Mouse (Mus musculus) embryonic facial prominence, embryonic 11.5 days (tissue): ENCODE data around the gene Abi3. TPM values are rescaled to one million over a fixed set of nuclear protein-coding genes. Genes with fewer than 3 reads are reported as not detected.

Experiments
- ATAC-seq: fragments of 200-750 bp; cut with Nextera tagmentation; replicated peaks from 2 replicates; pipeline ENCODE4 v1.8.0; 2017; ENCODE audit warnings: low read depth; ENCODE audit not compliant: insufficient number of reproducible peaks, low FRiP score, low TSS enrichment
- DNase-seq: peaks from one replicate; pipeline ENCODE4 v3.0.0-alpha.2; 2015; ENCODE audit warnings: low spot score
- H3K27ac ChIP-seq: fragments of 300-500 bp; sonication (generic); replicated peaks from 2 replicates; pipeline ENCODE4 v1.5.1; 2014; ENCODE audit warnings: mild to moderate bottlenecking, low read depth, low read length, control low read depth
- H3K27me3 ChIP-seq: fragments of 300-500 bp; sonication (generic); 2 replicates; pipeline ENCODE4 v1.6.1; 2014; ENCODE audit warnings: mild to moderate bottlenecking, low read length, moderate library complexity, mixed read lengths; ENCODE audit not compliant: control insufficient read depth, insufficient read depth
- H3K36me3 ChIP-seq: fragments of 300-500 bp; sonication (generic); replicated peaks from 2 replicates; pipeline ENCODE4 v1.6.1; 2014; ENCODE audit warnings: low read depth, mild to moderate bottlenecking, low read length, moderate library complexity, mixed read lengths; ENCODE audit not compliant: control insufficient read depth, insufficient read depth
- H3K4me1 ChIP-seq: fragments of 300-500 bp; sonication (generic); 2 replicates; pipeline ENCODE4 v1.6.1; 2014; ENCODE audit warnings: low read length, mixed read lengths; ENCODE audit not compliant: control insufficient read depth, insufficient read depth
- H3K4me2 ChIP-seq: fragments of 300-500 bp; sonication (generic); 2 replicates; pipeline ENCODE4 v1.6.1; 2014; ENCODE audit warnings: low read depth, mild to moderate bottlenecking, control low read depth, low read length, moderate library complexity
- H3K4me3 ChIP-seq: fragments of 300-500 bp; sonication (generic); 2 replicates; pipeline ENCODE4 v1.5.1; 2014; ENCODE audit warnings: low read depth, low read length, control low read depth
- H3K9ac ChIP-seq: fragments of 300-500 bp; sonication (generic); replicated peaks from 2 replicates; pipeline ENCODE4 v1.6.1; 2014; ENCODE audit warnings: mild to moderate bottlenecking, control low read depth, low read length
- H3K9me3 ChIP-seq: fragments of 300-500 bp; sonication (generic); replicated peaks from 2 replicates; pipeline ENCODE4 v1.6.1; 2016; ENCODE audit warnings: mild to moderate bottlenecking, low read length, inconsistent platforms, mixed read lengths; ENCODE audit not compliant: control insufficient read depth
- WGBS: fragments of 180-500 bp; shearing (Covaris S2); extraction: QIAGEN DNeasy Blood & Tissue Kit; methylation state at CpG from one replicate; pipeline ENCODE4 v1.1.7; 2014; 5-methylcytosine and 5-hydroxymethylcytosine counted together
- polyA plus RNA-seq: library from polyadenylated mRNA; unstranded; fragments of >200 nt; fragmentation: Nextera tagmentation; extraction: Ambion mirVana; gene quantifications from 2 replicates; pipeline ENCODE4 v1.2.1, GENCODE M21; 2014

The Abi3 gene
- polyA plus RNA-seq, 1 experiment from 2014 or later = 2.4 TPM

DNA sequence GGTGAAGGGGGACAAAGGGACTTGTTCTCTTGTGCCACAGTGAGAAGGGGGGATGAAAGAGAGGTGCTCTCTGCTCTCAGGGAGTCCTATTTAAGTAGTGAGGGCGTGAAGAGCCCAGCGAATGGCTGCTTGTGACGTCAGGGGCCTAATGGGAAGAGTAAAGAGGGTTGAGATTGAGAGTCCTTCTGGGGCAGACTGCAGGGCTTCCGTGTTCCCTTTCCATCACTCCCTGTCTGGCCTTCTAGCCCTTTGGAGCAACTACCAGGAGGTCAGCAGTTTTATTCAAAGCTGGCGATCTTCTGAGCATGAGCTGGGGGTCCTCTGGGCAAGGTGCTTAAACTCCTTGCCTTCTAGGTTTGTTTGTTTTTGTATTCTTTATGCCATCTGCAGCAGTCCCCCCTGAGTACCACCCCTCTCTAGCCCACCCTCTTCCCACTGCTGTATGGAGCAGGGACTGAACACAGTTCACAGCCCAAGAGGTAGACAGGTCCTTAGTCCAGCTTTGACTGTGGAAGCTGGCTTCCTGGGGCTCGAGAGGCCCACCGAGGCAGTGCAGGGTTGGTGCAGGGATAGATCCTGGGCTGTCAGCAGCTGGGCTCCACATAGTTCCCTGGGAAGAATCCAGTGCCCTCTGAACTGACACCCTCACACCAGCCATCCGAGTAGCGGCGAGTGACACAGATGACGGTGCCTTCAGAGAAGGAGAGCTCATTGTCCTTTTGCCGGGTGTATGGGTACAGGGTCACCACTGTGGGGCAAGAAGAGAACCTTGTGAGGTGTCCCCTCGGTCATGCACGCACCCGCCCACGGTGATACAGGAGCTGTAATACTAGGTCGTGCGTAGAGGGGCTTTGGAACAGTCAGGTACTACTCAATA, 9.9 kb downstream of the Abi3 start:
- WGBS = 30% methylated on average over 18 of the region's 18 CpGs
- Histone ChIP-seq H3K9ac (no peak overlapping the region), H3K4me1 (peaks cover 12% of the 10 kb centered on the region), H3K4me3 (no peak overlapping the region), H3K9me3 (no peaks in the 10 kb centered on the region), H3K27me3 (peaks cover 76% of the 10 kb centered on the region), H3K36me3 (no peaks in the 10 kb centered on the region), H3K4me2 (no peak overlapping the region), H3K27ac (no peak overlapping the region)
- no peak for DNase-seq
- no peak for ATAC-seq

DNA sequence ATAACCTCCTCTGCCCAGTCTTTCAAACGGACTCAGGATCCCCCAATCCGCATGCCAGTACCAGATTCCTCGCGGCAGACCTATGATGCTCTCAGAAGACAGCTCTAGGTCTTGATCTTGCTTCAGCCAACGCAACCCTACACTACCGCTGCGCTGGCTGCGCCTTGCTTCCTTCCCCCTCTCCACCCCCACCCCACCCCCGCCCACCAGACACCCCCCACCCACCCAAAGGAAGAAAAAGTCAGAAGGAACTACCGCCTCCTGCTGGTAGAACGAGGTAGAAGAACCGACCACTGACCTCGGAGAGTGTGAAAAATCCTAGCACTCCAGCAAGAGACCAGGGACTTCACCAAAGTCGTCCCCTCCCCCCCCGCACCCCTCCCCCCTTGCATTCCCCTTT, 10.6 kb downstream of the Abi3 start:
- DNase-seq (peak; percentile 47), ATAC-seq (no peak)
- H3K4me2 ChIP-seq = no peak overlapping the region
- 3% methylated on average over 15 of the region's 15 CpGs for WGBS
- H3K27me3 ChIP-seq = peaks cover 77% of the 10 kb centered on the region
- H3K9ac ChIP-seq = no peak overlapping the region
- H3K4me1 ChIP-seq = peaks cover 12% of the 10 kb centered on the region
- no peaks in the 10 kb centered on the region for H3K36me3 ChIP-seq
- H3K4me3 ChIP-seq = no peak overlapping the region
- H3K9me3 ChIP-seq = no peaks in the 10 kb centered on the region
- no peak overlapping the region for H3K27ac ChIP-seq

DNA sequence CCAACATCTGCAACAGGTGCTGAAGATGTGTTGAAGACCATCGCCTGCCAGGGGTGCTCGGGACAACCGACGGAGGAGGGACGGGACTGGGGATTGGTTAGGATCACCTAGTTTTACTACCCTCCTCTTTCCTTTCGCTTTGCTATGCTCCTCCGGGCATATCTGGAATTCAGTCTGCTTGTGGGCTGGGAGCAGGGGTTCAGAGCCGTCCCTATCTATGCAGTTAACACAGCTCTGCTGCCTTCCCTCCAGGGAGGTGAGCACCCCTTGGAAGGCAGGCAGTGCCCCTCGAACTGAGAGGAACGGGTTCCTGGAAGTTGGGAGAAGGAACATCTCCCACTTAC, 11.0 kb downstream of the Abi3 start:
- peaks cover 79% of the 10 kb centered on the region for H3K27me3 ChIP-seq
- H3K9ac ChIP-seq = no peak overlapping the region
- 9% methylated on average over 10 of the region's 10 CpGs for WGBS
- no peaks in the 10 kb centered on the region for H3K9me3 ChIP-seq
- H3K27ac ChIP-seq = no peak overlapping the region
- ATAC-seq (no peak), DNase-seq (peak; percentile 29)
- no peak overlapping the region; the same call in none of the 2 replicates for H3K4me2 ChIP-seq
- peak overlapping the region; percentile 27 for H3K4me3 ChIP-seq
- H3K36me3 ChIP-seq = no peaks in the 10 kb centered on the region
- H3K4me1 ChIP-seq = peaks cover 12% of the 10 kb centered on the region

DNA sequence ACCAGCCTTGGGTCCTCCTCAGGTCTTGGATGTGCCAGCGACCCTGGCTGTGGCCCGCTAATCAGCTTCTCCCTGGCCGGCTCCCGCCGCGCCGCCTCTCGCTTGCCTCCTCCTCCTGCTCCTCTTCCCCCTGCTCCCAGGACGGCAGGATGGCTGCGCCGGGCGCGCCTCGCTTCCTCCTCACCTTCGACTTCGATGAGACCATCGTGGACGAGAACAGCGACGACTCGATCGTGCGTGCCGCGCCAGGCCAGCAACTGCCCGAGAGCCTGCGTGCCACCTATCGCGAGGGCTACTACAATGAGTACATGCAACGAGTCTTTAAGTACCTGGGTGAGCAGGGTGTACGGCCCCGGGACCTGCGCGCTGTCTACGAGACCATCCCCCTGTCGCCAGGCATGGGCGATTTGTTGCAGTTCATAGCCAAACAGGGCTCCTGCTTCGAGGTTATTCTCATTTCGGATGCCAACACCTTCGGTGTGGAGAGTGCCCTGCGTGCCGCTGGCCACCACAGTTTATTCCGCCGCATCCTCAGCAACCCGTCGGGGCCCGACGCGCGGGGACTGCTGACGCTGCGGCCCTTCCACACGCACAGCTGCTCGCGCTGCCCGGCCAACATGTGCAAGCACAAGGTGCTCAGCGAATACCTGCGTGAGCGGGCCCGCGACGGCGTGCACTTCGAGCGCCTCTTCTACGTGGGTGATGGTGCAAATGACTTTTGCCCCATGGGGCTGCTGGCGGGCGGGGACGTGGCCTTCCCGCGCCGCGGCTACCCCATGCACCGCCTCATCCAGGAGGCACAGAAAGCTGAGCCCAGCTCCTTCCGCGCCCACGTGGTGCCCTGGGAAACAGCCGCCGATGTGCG, 11.6 kb downstream of the Abi3 start:
- ATAC-seq (no peak), DNase-seq (peak; percentile 24)
- H3K9ac ChIP-seq = peak overlapping the region; percentile 13; the same call in 1 of the 2 replicates
- no peaks in the 10 kb centered on the region for H3K9me3 ChIP-seq
- H3K4me2 ChIP-seq = peak overlapping the region; percentile 29
- peaks cover 12% of the 10 kb centered on the region for H3K4me1 ChIP-seq
- WGBS = 2% methylated on average over 80 of the region's 80 CpGs
- peak overlapping the region; percentile 27 for H3K4me3 ChIP-seq
- H3K27ac ChIP-seq = no peak overlapping the region
- no peaks in the 10 kb centered on the region for H3K36me3 ChIP-seq
- H3K27me3 ChIP-seq = peaks cover 75% of the 10 kb centered on the region

DNA sequence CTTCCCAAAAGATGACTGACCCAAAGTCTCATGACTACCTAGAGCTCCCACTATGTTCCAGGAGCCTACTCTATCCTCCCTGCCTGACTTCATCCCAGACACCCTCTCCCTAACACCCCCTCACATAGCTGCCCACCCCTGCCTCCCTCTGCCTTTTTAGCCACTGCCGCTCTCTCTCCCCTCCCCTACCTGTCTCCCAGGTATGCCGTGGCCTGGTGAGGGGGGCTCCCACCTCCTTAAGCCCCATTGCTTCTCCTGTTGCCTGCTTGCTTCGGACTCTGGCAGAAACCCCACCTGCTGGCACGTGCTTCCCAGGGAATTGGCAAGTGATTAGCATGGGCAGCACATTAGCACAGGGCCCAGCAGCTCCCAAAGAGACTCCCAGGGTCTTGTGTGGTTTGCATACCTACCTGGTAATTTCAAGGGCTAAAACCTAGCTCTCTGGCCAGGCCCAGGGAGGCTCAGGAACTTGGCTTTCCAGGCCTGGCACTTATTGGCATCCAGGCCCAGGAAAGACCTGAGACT, 12.7 kb downstream of the Abi3 start:
- no peak overlapping the region for H3K9ac ChIP-seq
- 22% methylated on average over 4 of the region's 4 CpGs for WGBS
- no peak for ATAC-seq

DNA sequence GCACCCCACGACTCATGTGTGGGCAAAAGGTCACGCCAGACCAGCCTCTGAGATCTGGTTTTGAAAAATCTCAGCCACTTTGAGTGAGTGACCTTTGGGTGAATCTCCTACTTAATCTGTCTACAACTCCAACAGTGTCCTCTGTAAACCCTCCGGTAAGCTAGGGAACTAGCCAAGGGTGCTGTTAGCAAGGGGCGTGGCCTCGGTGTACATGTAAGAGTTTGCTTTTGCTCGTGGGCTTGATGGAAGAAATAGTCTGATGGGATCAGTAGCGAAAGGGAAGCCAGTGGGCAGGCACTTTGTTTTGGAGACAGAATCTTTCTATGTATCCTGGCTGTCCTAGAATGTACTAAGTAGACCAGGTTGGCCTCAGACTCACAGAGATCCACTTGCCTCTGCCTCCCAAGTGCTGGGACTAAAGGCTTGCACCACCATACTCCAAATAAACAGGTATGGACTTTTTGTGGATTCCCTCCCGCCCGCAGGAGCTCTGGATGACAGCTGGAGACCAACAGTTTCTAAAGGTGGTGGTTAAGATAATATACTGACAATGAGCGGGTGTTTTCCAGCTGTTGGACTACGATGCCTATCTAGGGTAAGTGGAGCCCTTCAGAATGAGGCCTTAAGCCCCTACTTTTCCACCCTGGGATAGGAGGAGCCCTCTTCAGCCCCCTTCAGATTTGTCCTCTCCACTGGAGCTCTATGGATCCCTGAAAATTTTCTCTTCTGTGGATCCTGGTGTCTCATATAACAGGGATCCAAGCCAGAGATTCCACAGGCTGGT, 13.9 kb downstream of the Abi3 start:
- Histone ChIP-seq H3K9me3 (no peaks in the 10 kb centered on the region), H3K4me1 (peaks cover 9% of the 10 kb centered on the region; the same call in 1 of the 2 replicates), H3K36me3 (no peaks in the 10 kb centered on the region), H3K27ac (no peak overlapping the region), H3K4me3 (no peak overlapping the region), H3K9ac (no peak overlapping the region), H3K4me2 (no peak overlapping the region), H3K27me3 (peaks cover 62% of the 10 kb centered on the region)
- WGBS = 79% methylated on average over 11 of the region's 11 CpGs
- no peak for DNase-seq
- ATAC-seq = no peak

More for the DNA sequence above, 12.7 kb downstream of the Abi3 start:
- Histone ChIP-seq H3K4me2 (no peak overlapping the region), H3K4me3 (no peak overlapping the region), H3K4me1 (peaks cover 12% of the 10 kb centered on the region), H3K9me3 (no peaks in the 10 kb centered on the region), H3K27me3 (peaks cover 73% of the 10 kb centered on the region), H3K36me3 (no peaks in the 10 kb centered on the region), H3K27ac (no peak overlapping the region)
- DNase-seq = no peak

DNA sequence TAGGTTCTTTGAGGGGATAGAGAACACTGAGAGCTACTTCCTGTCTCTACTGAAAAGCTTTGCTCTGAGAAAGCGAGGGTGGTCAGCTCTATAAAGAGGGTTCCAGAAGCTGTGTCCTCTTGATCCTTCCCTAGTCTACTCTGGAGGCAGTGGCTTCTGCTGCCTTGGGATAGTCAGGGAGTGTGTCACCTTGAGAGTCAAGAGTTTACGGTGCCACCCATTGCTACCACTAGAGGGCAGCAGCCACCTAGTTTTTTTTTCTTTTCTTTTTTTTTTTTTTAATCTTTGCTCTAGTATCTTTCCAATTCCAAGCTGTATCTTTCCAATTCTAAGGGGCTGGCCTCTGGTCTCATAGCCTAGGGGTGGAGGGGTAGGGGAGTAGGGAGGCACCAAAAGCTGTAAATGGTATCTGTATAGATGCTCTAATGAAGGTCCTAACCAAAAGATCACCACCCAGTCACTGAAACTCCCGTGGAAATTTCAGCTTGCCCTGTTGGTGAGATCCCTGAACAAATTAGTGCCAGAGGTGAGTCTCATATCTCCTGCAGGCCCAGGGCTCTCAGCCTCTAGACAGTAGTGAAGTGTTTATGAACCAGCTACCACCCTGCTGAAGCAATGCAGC, 14.7 kb downstream of the Abi3 start:
- WGBS = 16% methylated on average over 3 of the region's 3 CpGs

More for the DNA sequence above, 14.7 kb downstream of the Abi3 start:
- H3K9ac ChIP-seq = no peak overlapping the region
- H3K4me1 ChIP-seq = peaks cover 9% of the 10 kb centered on the region; the same call in 1 of the 2 replicates
- ATAC-seq (no peak), DNase-seq (peak; percentile 82)
- no peaks in the 10 kb centered on the region for H3K36me3 ChIP-seq
- H3K4me2 ChIP-seq = no peak overlapping the region
- peaks cover 57% of the 10 kb centered on the region for H3K27me3 ChIP-seq
- no peaks in the 10 kb centered on the region for H3K9me3 ChIP-seq
- no peak overlapping the region for H3K4me3 ChIP-seq
- no peak overlapping the region for H3K27ac ChIP-seq
